Mouse (Mus musculus): ENCODE data around the gene Stox2.

DNA sequence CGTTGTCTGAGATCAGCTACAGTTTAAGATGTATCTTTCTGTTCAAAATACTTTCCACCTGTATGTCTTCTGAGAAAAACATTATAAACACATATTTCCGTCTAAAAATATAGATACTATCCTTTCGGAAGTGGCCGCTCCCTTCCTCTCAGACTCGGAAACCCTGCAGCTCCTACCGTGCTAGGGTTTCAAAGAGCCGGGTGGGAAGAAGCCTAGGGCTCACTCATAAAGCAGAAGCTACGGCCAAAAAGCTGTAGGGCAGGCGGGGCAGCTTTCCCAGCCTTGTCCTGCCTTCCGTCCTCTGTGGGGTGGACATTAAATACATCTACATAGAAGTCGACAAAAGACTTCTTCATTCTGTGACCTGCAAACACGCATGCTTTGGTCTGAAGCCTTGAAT is 6.9 kb downstream of the Stox2 start:
- TF ChIP-seq POLR2AphosphoS5 (IDR thresholded peaks at IDR 0.05; ENCODE audit: borderline replicate concordance, low read depth, low read length) (no peak), SMC3 (IDR thresholded peaks at IDR 0.05; ENCODE audit: low read depth, low read length) (no peak), MAFK (IDR thresholded peaks at IDR 0.05; ENCODE audit: borderline replicate concordance, low read depth, low read length) (no peak), ZMIZ1 (IDR thresholded peaks at IDR 0.05; ENCODE audit: low read depth, low read length) (no peak)

All from MEL (cell line).